Mouse (Mus musculus): ENCODE measurements around the gene Gpr63.
"Not testable (repeated sequence)": the region's sequence is repeated elsewhere in the genome, so short reads cannot be mapped to it uniquely, and the experiment has no call there.

DNA sequence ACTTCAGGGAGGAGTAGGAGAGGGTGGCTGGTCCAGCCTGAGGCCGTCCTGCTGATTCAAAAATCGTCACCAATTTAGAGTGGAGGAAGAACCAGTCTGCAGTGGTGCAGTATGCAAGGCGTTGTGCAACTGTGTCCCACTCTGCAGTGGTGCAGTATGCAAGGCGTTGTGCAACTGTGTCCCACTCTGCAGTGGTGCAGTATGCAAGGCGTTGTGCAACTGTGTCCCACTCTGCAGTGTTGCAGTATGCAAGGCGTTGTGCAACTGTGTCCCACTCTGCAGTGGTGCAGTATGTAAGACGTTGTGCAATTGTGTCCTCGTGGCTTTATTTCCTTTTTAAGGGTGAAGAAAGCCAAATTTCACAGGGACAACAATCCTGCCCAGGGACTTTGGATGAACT lies 43.1 kb downstream of the Gpr63 start:
- not testable (repeated sequence) for TF ChIP-seq CTCF, POLR2A (IDR thresholded peaks at IDR 0.05; ENCODE audit: extremely low read depth, insufficient read depth, low read length)
